Mouse (Mus musculus) telencephalon, adult 2 months (tissue): Measurements from ENCODE around the gene Cks2.
"Not testable (repeated sequence)": the region's sequence is repeated elsewhere in the genome, so short reads cannot be mapped to it uniquely, and the experiment has no call there.

ENCODE experiments used
- DNase-seq: peaks from one replicate; pipeline ENCODE4 v3.0.0-alpha.2; 2011; ENCODE audit warnings: low read depth, low spot score

Gene Cks2

GRCm38 (mm10) chr13:51638958-51639357 lies 6.1 kb upstream of the Cks2 start:
- no peak for DNase-seq

DNA sequence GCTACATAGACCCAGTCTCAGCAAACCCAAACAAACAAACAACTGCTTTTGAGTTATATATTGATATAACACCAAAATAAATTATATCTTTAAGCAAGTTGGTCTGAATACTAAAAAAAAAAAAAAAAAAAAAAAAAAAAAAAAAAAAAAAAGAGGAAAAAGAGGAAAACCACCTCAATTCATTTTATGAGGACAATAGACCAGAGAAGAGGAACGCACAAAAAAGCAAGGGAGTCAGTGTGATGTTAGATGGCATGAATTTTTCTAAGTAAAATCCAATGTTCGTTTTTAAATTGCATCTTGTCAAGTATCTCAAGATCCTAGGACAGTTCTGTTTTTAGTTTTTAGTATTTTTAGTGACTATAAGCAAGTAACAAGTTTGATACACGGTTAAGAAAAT lies 3.6 kb upstream of the Cks2 start:
- no peak for DNase-seq

DNA sequence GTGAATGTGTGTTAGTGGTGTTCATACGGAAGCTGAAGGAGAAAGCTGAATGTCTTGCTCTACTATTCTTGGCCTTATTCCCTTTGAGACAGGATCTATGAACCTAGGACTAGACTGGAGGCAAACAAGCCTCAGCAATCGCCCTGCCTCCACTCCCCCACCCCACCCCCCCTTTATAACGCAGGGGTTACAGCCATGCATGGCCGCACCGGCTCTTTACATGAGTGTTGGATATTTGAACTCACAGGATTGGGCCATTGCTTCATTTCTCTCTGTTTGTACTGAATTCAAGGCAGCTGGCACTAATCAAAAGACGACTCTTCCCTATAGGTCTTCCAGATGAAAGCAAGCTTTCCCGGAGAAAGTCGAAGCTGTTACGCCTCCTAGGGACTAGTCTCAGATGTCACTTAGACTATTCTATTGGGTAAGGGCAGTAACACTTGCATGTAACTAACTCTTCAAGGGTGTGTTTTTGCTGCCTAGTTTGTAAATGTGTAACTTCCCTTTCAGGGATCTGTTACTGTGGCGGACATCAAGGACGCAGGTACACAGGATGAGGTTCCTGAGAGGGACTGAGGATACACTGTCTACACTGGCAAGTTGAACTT lies 2.8 kb upstream of the Cks2 start:
- DNase-seq, result no peak

- no peak for DNase-seq
Measured at GRCm38 (mm10) chr13:51643924-51644828, 856 bp upstream of the Cks2 start.

DNA sequence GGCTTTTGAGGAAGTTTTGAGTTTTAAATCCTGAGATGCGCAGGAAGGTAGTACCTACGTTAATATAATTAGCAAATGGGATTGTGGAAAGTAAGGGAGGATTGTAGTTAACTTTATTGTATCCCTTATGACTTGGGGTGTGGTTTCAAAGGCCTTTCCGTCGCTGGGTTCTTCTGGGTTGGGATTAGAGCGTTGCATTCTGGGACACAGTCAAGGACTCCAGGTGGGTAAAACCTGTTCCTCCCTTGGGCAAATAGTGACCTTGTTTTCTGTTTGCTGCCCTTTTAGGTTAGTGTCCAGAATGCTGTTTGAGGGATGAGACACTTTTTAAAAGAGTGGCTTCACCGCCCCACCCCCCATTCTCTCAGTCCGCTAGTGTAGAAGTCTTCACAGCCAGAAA lies 840 bp downstream of the Cks2 start:
- DNase-seq, result no peak

DNA sequence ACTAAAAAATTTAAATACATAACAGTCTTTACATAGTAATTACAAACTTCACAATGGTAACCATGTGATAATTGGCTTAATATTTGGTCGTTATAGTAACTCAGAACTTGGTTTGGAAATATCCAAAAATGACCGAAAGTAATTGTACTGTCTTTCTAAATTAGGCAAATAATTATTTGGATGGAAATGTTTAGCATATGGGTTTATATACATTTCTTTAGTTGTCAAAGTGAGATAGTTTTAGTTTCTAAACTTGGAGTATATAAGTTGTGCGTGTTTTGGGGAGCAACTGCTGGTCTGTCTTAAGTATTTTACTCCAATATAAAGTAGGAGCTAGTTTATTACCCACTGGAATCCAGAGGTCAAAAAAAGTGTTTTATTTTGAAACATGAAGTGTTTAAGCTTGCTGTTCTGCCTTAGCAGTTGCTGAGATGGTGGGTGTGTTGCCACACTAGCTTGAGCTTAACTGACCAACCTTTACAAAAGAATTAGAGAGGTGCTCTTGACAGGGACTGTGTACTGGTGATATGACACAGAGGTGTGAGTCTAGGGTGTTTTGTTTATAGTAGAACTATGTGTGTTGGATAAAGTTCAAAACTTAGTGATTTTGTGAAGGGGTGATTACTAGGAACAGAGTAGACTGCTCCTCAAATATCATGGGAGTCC lies 1.5 kb downstream of the Cks2 start:
- no peak for DNase-seq

GRCm38 (mm10) chr13:51647770-51648169 lies 2.7 kb downstream of the Cks2 start:
- no peak for DNase-seq

GRCm38 (mm10) chr13:51648237-51648636 lies 3.2 kb downstream of the Cks2 start:
- no peak for DNase-seq

DNA sequence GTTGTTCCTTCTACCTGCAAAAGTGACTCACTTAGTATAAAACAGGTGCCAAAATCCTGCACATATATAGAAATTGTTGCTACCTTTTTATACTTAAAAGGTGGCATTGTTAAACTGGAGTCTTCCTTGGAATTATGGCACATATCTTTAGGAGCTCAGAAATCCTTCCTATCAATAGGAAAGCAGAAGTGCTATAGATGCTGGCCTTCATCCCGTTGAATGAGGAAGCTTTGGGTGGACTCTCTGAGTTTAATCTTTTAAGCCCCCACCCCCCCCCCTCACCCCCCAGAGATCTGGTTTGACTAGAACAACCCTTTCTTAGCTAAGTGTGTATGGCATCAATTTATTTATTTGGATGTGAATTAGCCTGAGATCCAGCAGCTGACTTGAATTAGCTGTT lies 4.7 kb downstream of the Cks2 start:
- DNase-seq, result no peak

DNA sequence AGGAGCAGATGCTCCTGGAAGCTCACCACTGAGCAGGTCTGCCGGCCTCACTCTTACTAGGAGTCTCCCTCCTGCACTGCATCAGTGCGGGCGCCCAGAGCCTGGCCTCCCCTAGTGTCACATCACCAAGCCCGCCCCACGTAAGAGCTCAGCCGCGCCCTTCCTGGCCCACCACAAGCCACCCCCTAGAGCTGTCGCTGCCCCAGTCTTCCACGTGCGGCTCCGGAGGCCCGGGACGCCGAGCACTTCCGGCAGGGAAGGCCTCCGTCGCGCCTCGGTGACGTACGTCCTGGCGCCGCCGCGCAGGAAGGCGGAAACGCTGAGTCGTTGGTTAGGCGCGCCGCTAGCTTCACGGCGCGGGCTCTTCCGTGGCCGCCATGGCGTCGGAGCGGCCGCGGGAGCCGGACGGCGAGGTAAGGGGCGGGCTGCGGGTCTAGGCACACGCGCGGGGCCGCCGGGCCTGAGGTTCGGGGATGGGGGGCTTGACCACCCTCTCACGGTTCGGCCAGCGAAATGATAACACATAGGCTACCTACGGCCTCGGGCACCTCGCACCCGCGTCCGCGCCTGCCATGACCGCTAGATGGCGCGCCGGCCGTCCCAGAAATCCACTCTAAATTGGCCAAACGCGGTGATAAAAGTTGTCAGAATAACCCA lies 6.5 kb downstream of the Cks2 start, which contains the start of gene Secisbp2:
TSS of gene Secisbp2 (plus strand) at position 290 of the 657 bp plus-strand sequence.
- peak; percentile 91 for DNase-seq

DNA sequence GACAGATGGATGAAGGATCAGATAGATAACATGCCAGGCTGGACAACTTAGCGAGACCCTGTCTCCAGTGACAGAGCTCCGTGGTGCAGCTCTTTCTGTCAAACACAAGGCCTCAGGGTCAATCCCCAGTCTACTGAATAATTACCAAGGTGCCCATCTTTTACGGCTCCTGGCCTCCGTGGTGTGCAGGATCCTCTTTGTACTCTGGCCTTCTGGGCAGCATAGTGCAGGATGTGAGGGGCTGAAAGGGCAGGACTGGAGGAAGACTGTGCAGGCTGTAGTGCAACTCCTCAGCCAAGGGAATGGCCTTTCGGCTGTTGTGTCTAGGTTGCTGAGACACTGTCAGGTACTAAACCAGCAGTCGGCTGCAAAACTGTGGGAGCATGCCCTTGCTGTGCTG lies 8.1 kb downstream of the Cks2 start:
- no peak for DNase-seq

GRCm38 (mm10) chr13:51653961-51654360 lies 8.9 kb downstream of the Cks2 start:
- DNase-seq, result no peak

- no peak for DNase-seq
Measured at GRCm38 (mm10) chr13:51656516-51657235, 11.6 kb downstream of the Cks2 start.

- no peak for DNase-seq
Measured at GRCm38 (mm10) chr13:51658094-51658493, 13.1 kb downstream of the Cks2 start.

- peak; percentile 22 for DNase-seq
Measured at GRCm38 (mm10) chr13:51659573-51659972, 14.5 kb downstream of the Cks2 start.

GRCm38 (mm10) chr13:51663561-51663960 lies 18.5 kb downstream of the Cks2 start:
- DNase-seq, result no peak

DNA sequence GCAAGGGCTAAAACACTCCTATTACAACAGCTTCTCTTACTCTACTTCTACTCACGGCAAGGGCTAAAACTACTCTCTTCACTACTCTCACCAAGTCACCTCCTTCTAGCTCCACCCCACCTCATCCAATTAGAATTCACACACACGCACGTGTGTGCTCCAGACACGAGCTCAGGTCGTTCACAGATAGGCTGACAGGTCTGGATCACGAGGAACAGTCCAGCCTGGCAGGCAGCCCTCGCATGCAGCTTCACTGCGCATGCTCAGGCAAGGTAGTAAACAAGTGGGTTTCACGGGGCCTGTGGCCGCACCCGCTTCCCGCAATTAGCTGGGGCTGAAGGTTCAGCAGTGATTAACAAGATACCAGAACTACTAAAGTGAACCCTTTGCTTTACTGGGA lies 23.2 kb downstream of the Cks2 start:
- not testable (repeated sequence) for DNase-seq

GRCm38 (mm10) chr13:51676641-51677040 lies 31.6 kb downstream of the Cks2 start:
- DNase-seq, result no peak

GRCm38 (mm10) chr13:51677041-51677440 lies 32.0 kb downstream of the Cks2 start:
- DNase-seq, result no peak

- DNase-seq, result no peak
Measured at GRCm38 (mm10) chr13:51677630-51678185, 32.7 kb downstream of the Cks2 start.

GRCm38 (mm10) chr13:51678687-51679086 lies 33.7 kb downstream of the Cks2 start:
- no peak for DNase-seq
